Mouse (Mus musculus) adrenal gland, adult 8-10 months (tissue): ENCODE measurements around the gene Ccdc186. TPM values are rescaled to one million over a fixed set of nuclear protein-coding genes. Genes with fewer than 3 reads are reported as not detected.
"Not testable (repeated sequence)": the region's sequence is repeated elsewhere in the genome, so short reads cannot be mapped to it uniquely, and the experiment has no call there.

Experiments used
- DNase-seq: peaks from one replicate; pipeline ENCODE4 v3.0.0; 2022
- total RNA-seq, 4 experiments: library from RNA; stranded (reverse); gene quantifications; 2 replicates each; pipeline ENCODE4 v1.2.4; 2022

The Ccdc186 gene
- total RNA-seq, 4 experiments from 2014 or later = 22.6 to 35.3 (median 31.7) TPM

- DNase-seq = no peak
These were observed 65.6 kb downstream of the Ccdc186 start for GRCm38 (mm10) chr19:56756412-56756811.

GRCm38 (mm10) chr19:56754456-56754855 lies 67.5 kb downstream of the Ccdc186 start:
- not testable (repeated sequence) for DNase-seq

GRCm38 (mm10) chr19:56750709-56751108 lies 71.3 kb downstream of the Ccdc186 start:
- DNase-seq = no peak

- no peak for DNase-seq
These were observed 72.6 kb downstream of the Ccdc186 start for GRCm38 (mm10) chr19:56749343-56749742.

- DNase-seq = no peak
These were observed 74.1 kb downstream of the Ccdc186 start for GRCm38 (mm10) chr19:56747878-56748277.

GRCm38 (mm10) chr19:56746618-56747017 lies 75.4 kb downstream of the Ccdc186 start:
- no peak for DNase-seq

GRCm38 (mm10) chr19:56745528-56745927 lies 76.5 kb downstream of the Ccdc186 start:
- no peak for DNase-seq

GRCm38 (mm10) chr19:56745061-56745460 lies 76.9 kb downstream of the Ccdc186 start:
- DNase-seq = no peak

Other genes starting within 250 kb of the Ccdc186 start
- 1 to 10 TPM; 1.5 to 3.1 (median 2.4) TPM for gene Adrb1, start 100.0 kb downstream of the Ccdc186 start, total RNA-seq
- under 1 TPM in 1 of 4 experiments, not detected in 3; 0.10 TPM for gene Tdrd1, start 4.0 kb upstream of the Ccdc186 start, total RNA-seq
- not detected for gene Vwa2, start 52.1 kb upstream of the Ccdc186 start, total RNA-seq
- 10 to 100 TPM; 26.7 to 42.5 (median 32.2) TPM for gene Afap1l2, start 186.0 kb upstream of the Ccdc186 start, total RNA-seq